Mouse (Mus musculus): ENCODE results near the gene Bex3.
A peak's percentile ranks its signal among the peaks of the same experiment; 100 is the strongest.
"Not testable (repeated sequence)": the region's sequence is repeated elsewhere in the genome, so short reads cannot be mapped to it uniquely, and the experiment has no call there.

Gene Bex3

GRCm38 (mm10) chrX:136269743-136270392 lies at the start of gene Bex3:
Gene Bex3, plus strand, starts transcription at chrX:136270253.
- peak; percentile 19 for DNase-seq (ENCODE audit: extremely low read depth, low read depth)

GRCm38 (mm10) chrX:136223714-136224113 lies 46.3 kb upstream of the Bex3 start:
- DNase-seq (ENCODE audit: extremely low read depth, low read depth) = no peak

GRCm38 (mm10) chrX:136227768-136228167 lies 42.3 kb upstream of the Bex3 start:
- no peak for DNase-seq (ENCODE audit: extremely low read depth, low read depth)

GRCm38 (mm10) chrX:136238118-136238517 lies 31.9 kb upstream of the Bex3 start:
- DNase-seq (ENCODE audit: extremely low read depth, low read depth) = peak; percentile 19

GRCm38 (mm10) chrX:136243181-136243580 lies 26.9 kb upstream of the Bex3 start:
- DNase-seq (ENCODE audit: extremely low read depth, low read depth) = no peak

GRCm38 (mm10) chrX:136244574-136245229 lies 25.4 kb upstream of the Bex3 start, which contains the start of gene Tceal9:
Gene Tceal9, plus strand, starts transcription at chrX:136245079.
- DNase-seq (ENCODE audit: extremely low read depth, low read depth) = peak; percentile 79

- no peak for DNase-seq (ENCODE audit: extremely low read depth, low read depth)
Observed at GRCm38 (mm10) chrX:136245521-136246071, 24.5 kb upstream of the Bex3 start.

- DNase-seq (ENCODE audit: extremely low read depth, low read depth) = no peak
Observed at GRCm38 (mm10) chrX:136248811-136249210, 21.2 kb upstream of the Bex3 start.

GRCm38 (mm10) chrX:136249671-136250070 lies 20.4 kb upstream of the Bex3 start:
- DNase-seq (ENCODE audit: extremely low read depth, low read depth) = no peak

GRCm38 (mm10) chrX:136252023-136252729 lies 17.9 kb upstream of the Bex3 start:
- DNase-seq (ENCODE audit: extremely low read depth, low read depth) = no peak

- DNase-seq (ENCODE audit: extremely low read depth, low read depth) = no peak
Observed at GRCm38 (mm10) chrX:136267720-136268119, 2.3 kb upstream of the Bex3 start.

GRCm38 (mm10) chrX:136268173-136268572 lies 1.9 kb upstream of the Bex3 start:
- no peak for DNase-seq (ENCODE audit: extremely low read depth, low read depth)

- not testable (repeated sequence) for DNase-seq (ENCODE audit: extremely low read depth, low read depth)
Observed at GRCm38 (mm10) chrX:136270393-136271111, 499 bp downstream of the Bex3 start.

GRCm38 (mm10) chrX:136274542-136274941 lies 4.5 kb downstream of the Bex3 start:
- DNase-seq (ENCODE audit: extremely low read depth, low read depth) = no peak

GRCm38 (mm10) chrX:136275386-136275785 lies 5.3 kb downstream of the Bex3 start:
- DNase-seq (ENCODE audit: extremely low read depth, low read depth) = no peak

GRCm38 (mm10) chrX:136277577-136277976 lies 7.5 kb downstream of the Bex3 start:
- DNase-seq (ENCODE audit: extremely low read depth, low read depth) = no peak

- DNase-seq (ENCODE audit: extremely low read depth, low read depth) = no peak
Observed at GRCm38 (mm10) chrX:136278401-136278800, 8.3 kb downstream of the Bex3 start.

- DNase-seq (ENCODE audit: extremely low read depth, low read depth) = no peak
Observed at GRCm38 (mm10) chrX:136279410-136279809, 9.4 kb downstream of the Bex3 start.

- no peak for DNase-seq (ENCODE audit: extremely low read depth, low read depth)
Observed at GRCm38 (mm10) chrX:136290817-136291281, 20.8 kb downstream of the Bex3 start.

GRCm38 (mm10) chrX:136304295-136304694 lies 34.2 kb downstream of the Bex3 start:
- DNase-seq (ENCODE audit: extremely low read depth, low read depth) = peak; percentile 13

- no peak for DNase-seq (ENCODE audit: extremely low read depth, low read depth)
Observed at GRCm38 (mm10) chrX:136306196-136306595, 36.1 kb downstream of the Bex3 start.

Measured in MEL-GATA-1-ER (cell line).